Mouse (Mus musculus): ENCODE results near the gene Map3k1. TPM values are rescaled to one million over a fixed set of nuclear protein-coding genes. Genes with fewer than 3 reads are reported as not detected.

Map3k1 gene
- polyA plus RNA-seq, 1 experiment from 2014 or later = 16.0 TPM

DNA sequence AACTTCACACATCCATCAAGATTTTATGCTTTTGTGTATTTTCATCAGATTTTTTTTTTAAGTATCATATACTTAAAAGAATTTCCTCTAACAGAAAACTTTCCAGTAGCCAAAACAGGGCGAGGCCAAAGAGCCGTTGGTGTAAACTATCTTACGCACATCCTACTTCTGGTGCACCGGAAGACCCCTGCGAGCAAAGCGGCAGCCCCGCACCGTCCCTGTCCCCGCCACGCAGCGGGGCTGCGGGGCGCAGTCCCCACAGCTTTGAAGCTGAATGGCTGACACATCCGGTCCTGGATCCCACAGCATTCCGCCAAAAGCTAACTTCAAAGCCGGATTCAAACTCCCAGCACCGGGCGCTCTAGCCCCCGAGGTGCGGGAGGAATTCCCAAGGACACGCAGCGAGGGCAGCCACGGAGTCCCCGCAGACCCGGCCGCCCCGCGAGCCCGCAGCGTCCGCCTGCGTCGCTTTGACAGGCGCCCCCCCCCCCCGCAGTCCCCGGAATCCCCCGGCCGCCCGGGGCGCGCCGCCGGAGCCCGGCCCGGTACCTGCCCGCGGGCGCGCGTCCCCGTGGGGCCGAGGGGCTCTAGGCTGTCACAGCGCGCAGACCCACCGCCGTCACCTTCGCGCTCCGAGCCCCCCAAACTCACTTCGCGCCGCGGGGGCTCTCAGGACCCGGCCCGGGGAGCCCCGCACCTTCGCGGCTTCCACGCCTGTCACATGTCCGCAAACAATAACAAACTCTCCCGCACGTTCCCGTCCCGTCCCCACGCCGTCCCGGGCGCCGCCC, 1.0 kb downstream of the Map3k1 start:
- peak overlapping the region; percentile 91 for H3K4me3 ChIP-seq (ENCODE audit: low read depth, low read length)
- peak overlapping the region; percentile 97 for H3K27ac ChIP-seq (ENCODE audit: low read depth, low read length)
- ATAC-seq (ENCODE audit: low FRiP score) (peak; percentile 31), DNase-seq (ENCODE audit: low spot score) (peak; percentile 64)
- no peaks in the 10 kb centered on the region for H3K27me3 ChIP-seq (ENCODE audit: control insufficient read depth, insufficient read depth, low read length)
- WGBS = 1% methylated on average over 57 of the region's 79 CpGs
- no peaks in the 10 kb centered on the region; the same call in 1 of the 2 replicates for H3K4me1 ChIP-seq (replicated peaks; ENCODE audit: control insufficient read depth, insufficient read depth, low read length)
- peak overlapping the region; percentile 96 for H3K4me2 ChIP-seq (replicated peaks; ENCODE audit: low read depth, low read length)
- H3K9me3 ChIP-seq (ENCODE audit: control insufficient read depth, low read length) = no peaks in the 10 kb centered on the region
- H3K36me3 ChIP-seq (ENCODE audit: control insufficient read depth, insufficient read depth, low read length) = no peaks in the 10 kb centered on the region
- H3K9ac ChIP-seq (ENCODE audit: low read depth, low read length) = peak overlapping the region; percentile 89

- Histone ChIP-seq H3K4me2 (replicated peaks; ENCODE audit: low read depth, low read length) (peak overlapping the region; percentile 96), H3K4me3 (ENCODE audit: low read depth, low read length) (peak overlapping the region; percentile 91), H3K9me3 (ENCODE audit: control insufficient read depth, low read length) (no peaks in the 10 kb centered on the region), H3K4me1 (replicated peaks; ENCODE audit: control insufficient read depth, insufficient read depth, low read length) (no peaks in the 10 kb centered on the region; the same call in 1 of the 2 replicates), H3K27ac (ENCODE audit: low read depth, low read length) (no peak overlapping the region), H3K36me3 (ENCODE audit: control insufficient read depth, insufficient read depth, low read length) (no peaks in the 10 kb centered on the region), H3K9ac (ENCODE audit: low read depth, low read length) (peak overlapping the region; percentile 33; the same call in 1 of the 2 replicates), H3K27me3 (ENCODE audit: control insufficient read depth, insufficient read depth, low read length) (no peaks in the 10 kb centered on the region)
- 1% methylated on average over 11 of the region's 11 CpGs for WGBS
- DNase-seq (ENCODE audit: low spot score) (peak; percentile 48), ATAC-seq (ENCODE audit: low FRiP score) (no peak)
Observed at GRCm38 (mm10) chr13:111807105-111807595, 1.6 kb downstream of the Map3k1 start.

- Histone ChIP-seq H3K27ac (ENCODE audit: low read depth, low read length) (no peak overlapping the region), H3K27me3 (ENCODE audit: control insufficient read depth, insufficient read depth, low read length) (no peaks in the 10 kb centered on the region), H3K36me3 (ENCODE audit: control insufficient read depth, insufficient read depth, low read length) (no peaks in the 10 kb centered on the region), H3K9me3 (ENCODE audit: control insufficient read depth, low read length) (no peaks in the 10 kb centered on the region), H3K9ac (ENCODE audit: low read depth, low read length) (no peak overlapping the region), H3K4me2 (replicated peaks; ENCODE audit: low read depth, low read length) (no peak overlapping the region), H3K4me1 (replicated peaks; ENCODE audit: control insufficient read depth, insufficient read depth, low read length) (no peaks in the 10 kb centered on the region; the same call in 1 of the 2 replicates), H3K4me3 (ENCODE audit: low read depth, low read length) (no peak overlapping the region)
- WGBS = 63% methylated on average over 15 of the region's 15 CpGs
- ATAC-seq (ENCODE audit: low FRiP score) (no peak), DNase-seq (ENCODE audit: low spot score) (no peak)
Observed at GRCm38 (mm10) chr13:111805738-111806722, 2.8 kb downstream of the Map3k1 start.

GRCm38 (mm10) chr13:111804951-111805673, 3.7 kb downstream of the Map3k1 start:
- Histone ChIP-seq H3K4me3 (ENCODE audit: low read depth, low read length) (no peak overlapping the region), H3K9me3 (ENCODE audit: control insufficient read depth, low read length) (no peaks in the 10 kb centered on the region), H3K4me2 (replicated peaks; ENCODE audit: low read depth, low read length) (no peak overlapping the region), H3K36me3 (ENCODE audit: control insufficient read depth, insufficient read depth, low read length) (no peaks in the 10 kb centered on the region), H3K27me3 (ENCODE audit: control insufficient read depth, insufficient read depth, low read length) (no peaks in the 10 kb centered on the region), H3K27ac (ENCODE audit: low read depth, low read length) (no peak overlapping the region), H3K4me1 (replicated peaks; ENCODE audit: control insufficient read depth, insufficient read depth, low read length) (no peaks in the 10 kb centered on the region; the same call in 1 of the 2 replicates), H3K9ac (ENCODE audit: low read depth, low read length) (no peak overlapping the region)
- 62% methylated on average over 10 of the region's 10 CpGs for WGBS
- ATAC-seq (ENCODE audit: low FRiP score) (no peak), DNase-seq (ENCODE audit: low spot score) (no peak)

- Histone ChIP-seq H3K4me1 (replicated peaks; ENCODE audit: control insufficient read depth, insufficient read depth, low read length) (no peaks in the 10 kb centered on the region; the same call in 1 of the 2 replicates), H3K27ac (ENCODE audit: low read depth, low read length) (no peak overlapping the region), H3K9me3 (ENCODE audit: control insufficient read depth, low read length) (no peaks in the 10 kb centered on the region), H3K36me3 (ENCODE audit: control insufficient read depth, insufficient read depth, low read length) (no peaks in the 10 kb centered on the region), H3K4me3 (ENCODE audit: low read depth, low read length) (no peak overlapping the region), H3K9ac (ENCODE audit: low read depth, low read length) (no peak overlapping the region), H3K27me3 (ENCODE audit: control insufficient read depth, insufficient read depth, low read length) (no peaks in the 10 kb centered on the region), H3K4me2 (replicated peaks; ENCODE audit: low read depth, low read length) (no peak overlapping the region)
- DNase-seq (ENCODE audit: low spot score) = no peak
- 82% methylated on average over 8 of the region's 8 CpGs for WGBS
- ATAC-seq (ENCODE audit: low FRiP score) = no peak
Observed at GRCm38 (mm10) chr13:111804189-111804588, 4.6 kb downstream of the Map3k1 start.

- H3K4me2 ChIP-seq (replicated peaks; ENCODE audit: low read depth, low read length) = no peak overlapping the region
- WGBS = 71% methylated on average over 6 of the region's 6 CpGs
- no peaks in the 10 kb centered on the region for H3K27me3 ChIP-seq (ENCODE audit: control insufficient read depth, insufficient read depth, low read length)
- no peaks in the 10 kb centered on the region for H3K36me3 ChIP-seq (ENCODE audit: control insufficient read depth, insufficient read depth, low read length)
- H3K4me3 ChIP-seq (ENCODE audit: low read depth, low read length) = no peak overlapping the region
- ATAC-seq (ENCODE audit: low FRiP score) (no peak), DNase-seq (ENCODE audit: low spot score) (no peak)
- no peaks in the 10 kb centered on the region; the same call in 1 of the 2 replicates for H3K4me1 ChIP-seq (replicated peaks; ENCODE audit: control insufficient read depth, insufficient read depth, low read length)
- H3K9me3 ChIP-seq (ENCODE audit: control insufficient read depth, low read length) = no peaks in the 10 kb centered on the region
- no peak overlapping the region for H3K27ac ChIP-seq (ENCODE audit: low read depth, low read length)
- no peak overlapping the region for H3K9ac ChIP-seq (ENCODE audit: low read depth, low read length)
Observed at GRCm38 (mm10) chr13:111803506-111803905, 5.3 kb downstream of the Map3k1 start.

DNA sequence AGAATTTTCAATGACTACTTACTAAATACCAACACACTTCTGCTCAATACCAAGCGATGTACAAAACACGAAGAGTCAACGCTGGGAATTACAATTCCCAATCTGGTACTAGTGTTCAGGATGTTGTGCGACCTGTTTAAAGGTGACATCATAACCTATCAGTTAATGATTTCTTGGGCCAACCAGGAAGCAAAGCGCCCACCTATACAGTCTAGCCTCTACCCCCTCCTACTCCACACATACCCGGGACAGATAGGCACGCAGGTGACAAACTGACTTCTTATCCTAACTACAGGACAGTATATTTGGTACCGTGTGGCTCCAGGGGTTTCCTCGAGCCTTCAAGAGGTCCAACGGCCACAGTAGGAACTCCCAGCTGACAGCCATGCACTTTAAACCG, 5.9 kb downstream of the Map3k1 start:
- ATAC-seq (ENCODE audit: low FRiP score) (no peak), DNase-seq (ENCODE audit: low spot score) (no peak)
- Histone ChIP-seq H3K9me3 (ENCODE audit: control insufficient read depth, low read length) (no peaks in the 10 kb centered on the region), H3K27ac (ENCODE audit: low read depth, low read length) (no peak overlapping the region), H3K9ac (ENCODE audit: low read depth, low read length) (no peak overlapping the region), H3K4me2 (replicated peaks; ENCODE audit: low read depth, low read length) (no peak overlapping the region), H3K4me3 (ENCODE audit: low read depth, low read length) (no peak overlapping the region), H3K36me3 (ENCODE audit: control insufficient read depth, insufficient read depth, low read length) (no peaks in the 10 kb centered on the region), H3K27me3 (ENCODE audit: control insufficient read depth, insufficient read depth, low read length) (no peaks in the 10 kb centered on the region), H3K4me1 (replicated peaks; ENCODE audit: control insufficient read depth, insufficient read depth, low read length) (no peaks in the 10 kb centered on the region; the same call in 1 of the 2 replicates)
- 89% methylated on average over 11 of the region's 11 CpGs for WGBS

- no peak overlapping the region for H3K4me3 ChIP-seq (ENCODE audit: low read depth, low read length)
- H3K4me1 ChIP-seq (replicated peaks; ENCODE audit: control insufficient read depth, insufficient read depth, low read length) = no peaks in the 10 kb centered on the region; the same call in 1 of the 2 replicates
- no peak overlapping the region for H3K27ac ChIP-seq (ENCODE audit: low read depth, low read length)
- H3K36me3 ChIP-seq (ENCODE audit: control insufficient read depth, insufficient read depth, low read length) = no peaks in the 10 kb centered on the region
- no peak overlapping the region for H3K9ac ChIP-seq (ENCODE audit: low read depth, low read length)
- H3K4me2 ChIP-seq (replicated peaks; ENCODE audit: low read depth, low read length) = no peak overlapping the region
- H3K27me3 ChIP-seq (ENCODE audit: control insufficient read depth, insufficient read depth, low read length) = no peaks in the 10 kb centered on the region
- no peak for ATAC-seq (ENCODE audit: low FRiP score)
- DNase-seq (ENCODE audit: low spot score) = no peak
- no peaks in the 10 kb centered on the region for H3K9me3 ChIP-seq (ENCODE audit: control insufficient read depth, low read length)
- WGBS = 68% methylated on average over 2 of the region's 2 CpGs
Observed at GRCm38 (mm10) chr13:111802271-111802665, 6.5 kb downstream of the Map3k1 start.
